Mouse (Mus musculus) frontal cortex, adult (tissue): Measurements from ENCODE around the gene Glrx5.
A peak's percentile ranks its signal among the peaks of the same experiment; 100 is the strongest.

Source experiments
- ATAC-seq: cut with Nextera tagmentation; 2 replicates; pipeline ENCODE4 v1.9.2; 2017; ENCODE audit warnings: mild to moderate bottlenecking, moderate library complexity, mixed read lengths; ENCODE audit not compliant: low TSS enrichment

Glrx5 gene

GRCm38 (mm10) chr12:105073708-105074107 is 41.2 kb downstream of the Glrx5 start:
- peak; percentile 74 for ATAC-seq

DNA sequence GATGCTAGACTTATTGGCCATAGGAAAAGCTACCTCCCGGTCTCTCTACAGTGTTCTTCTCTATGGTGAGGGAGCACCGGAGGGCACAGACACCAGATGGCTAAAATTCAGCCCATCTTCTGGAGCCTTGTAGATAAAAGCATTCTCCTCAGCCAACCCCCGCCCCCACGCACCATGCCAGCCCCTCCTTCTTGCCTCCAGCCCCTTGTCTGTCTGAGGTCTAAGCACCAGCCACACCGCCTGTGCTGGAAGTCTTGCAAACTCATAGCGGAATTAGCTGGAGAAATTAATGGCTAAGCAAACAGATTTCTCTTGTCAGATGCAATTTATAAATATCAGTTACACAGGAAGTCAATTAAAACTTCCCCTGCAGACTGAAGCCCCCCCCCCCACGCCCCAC is 43.0 kb downstream of the Glrx5 start:
- ATAC-seq: no peak

DNA sequence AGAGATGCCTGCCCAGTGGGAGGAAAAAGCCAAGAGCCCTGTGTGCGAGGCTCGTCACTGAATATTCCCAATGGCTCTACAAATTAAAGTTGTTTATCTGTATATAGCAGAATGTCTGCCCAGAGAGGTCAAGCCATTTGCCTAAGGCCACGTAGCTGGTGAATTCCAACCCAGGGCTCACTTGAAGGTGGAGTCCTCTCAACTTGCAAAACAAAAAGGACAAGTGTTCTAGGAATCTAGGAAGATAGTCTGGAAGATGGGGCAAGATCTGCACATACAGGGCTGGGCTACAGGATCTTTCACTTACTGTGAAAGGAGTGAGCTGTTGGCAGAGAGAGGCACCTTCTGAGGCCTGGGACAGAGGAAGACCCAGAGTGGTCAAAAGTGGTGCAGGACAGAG is 44.0 kb downstream of the Glrx5 start:
- no peak for ATAC-seq

DNA sequence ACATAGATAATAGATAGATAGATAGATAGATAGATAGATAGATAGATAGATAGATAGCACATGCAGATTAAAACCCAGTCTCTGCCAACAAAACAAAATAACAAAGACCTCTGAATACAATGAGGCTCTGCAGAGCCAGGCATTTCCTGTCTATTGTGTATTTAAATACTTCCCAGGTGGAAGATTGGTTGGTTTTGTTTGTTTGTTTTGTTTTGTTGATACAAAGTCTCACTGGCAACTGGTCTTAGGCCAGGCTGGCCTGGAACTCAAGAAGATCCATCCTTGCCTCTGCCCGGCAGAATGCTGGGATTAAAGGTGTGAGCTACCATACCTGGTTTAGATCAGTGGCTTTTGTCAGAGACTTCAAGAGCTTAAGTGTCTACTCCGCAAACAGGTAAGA is 44.7 kb downstream of the Glrx5 start:
- no peak for ATAC-seq

GRCm38 (mm10) chr12:105084171-105084570 is 51.7 kb downstream of the Glrx5 start:
- ATAC-seq: no peak

DNA sequence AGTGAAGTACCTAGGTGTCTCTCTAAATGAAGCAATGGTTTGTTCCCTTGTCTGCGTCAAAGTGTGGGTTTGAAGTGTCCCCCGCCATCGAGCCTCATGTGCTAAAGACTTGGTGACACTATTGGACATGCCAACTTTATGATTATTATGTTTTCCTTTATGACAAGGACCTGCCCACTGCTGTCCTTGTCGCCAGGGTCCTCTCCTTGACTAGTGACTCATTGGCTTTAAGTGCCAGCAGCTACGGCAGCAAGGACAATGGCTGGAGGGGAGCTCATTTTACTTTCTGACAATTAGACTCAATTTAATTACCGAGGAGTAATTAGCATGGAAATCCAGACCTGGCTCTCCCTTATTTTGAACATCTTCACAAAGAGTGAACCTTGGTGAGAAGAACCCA is 52.3 kb downstream of the Glrx5 start:
- ATAC-seq: no peak

DNA sequence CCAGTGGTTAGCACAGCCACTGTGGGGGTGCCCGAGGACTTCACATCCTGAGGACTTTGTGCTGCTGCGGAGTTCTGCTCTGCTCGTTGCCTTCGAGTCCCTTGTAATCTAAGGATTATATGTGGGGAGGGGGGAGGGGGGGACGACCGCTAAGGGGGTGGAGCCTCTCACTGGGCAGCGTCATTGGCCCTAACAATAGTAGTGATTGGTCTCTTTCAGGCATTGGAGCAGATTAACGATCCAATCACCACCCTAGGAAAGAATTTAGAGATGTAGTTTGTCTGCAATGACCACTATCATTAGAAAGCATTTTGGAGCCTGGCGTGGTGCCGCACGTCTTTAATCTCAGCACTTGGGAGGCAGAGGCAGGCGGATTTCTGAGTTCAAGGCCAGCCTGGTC is 52.8 kb downstream of the Glrx5 start:
- no peak for ATAC-seq

DNA sequence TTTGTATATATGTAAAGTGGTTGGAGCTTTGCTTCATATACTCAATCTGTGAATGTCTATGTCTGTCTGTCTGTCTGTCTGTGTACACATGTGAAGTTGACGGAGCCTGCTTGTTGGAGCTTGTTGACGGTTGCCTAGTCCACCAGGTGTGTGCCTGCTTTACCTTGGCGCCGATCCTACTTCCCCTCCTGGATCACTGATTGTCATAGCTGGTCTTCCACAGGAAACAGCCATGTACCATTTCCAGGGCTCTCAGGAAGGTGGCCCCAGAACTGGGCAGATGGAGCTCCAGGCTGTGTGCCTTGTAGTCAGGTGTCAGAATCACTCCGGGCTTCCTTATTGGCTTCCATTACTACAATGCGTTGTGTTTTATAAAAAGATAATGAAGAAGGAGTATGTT is 54.3 kb downstream of the Glrx5 start:
- ATAC-seq: no peak

GRCm38 (mm10) chr12:105087353-105087752 is 54.9 kb downstream of the Glrx5 start:
- no peak for ATAC-seq

GRCm38 (mm10) chr12:105089231-105089630 is 56.7 kb downstream of the Glrx5 start:
- ATAC-seq: no peak

DNA sequence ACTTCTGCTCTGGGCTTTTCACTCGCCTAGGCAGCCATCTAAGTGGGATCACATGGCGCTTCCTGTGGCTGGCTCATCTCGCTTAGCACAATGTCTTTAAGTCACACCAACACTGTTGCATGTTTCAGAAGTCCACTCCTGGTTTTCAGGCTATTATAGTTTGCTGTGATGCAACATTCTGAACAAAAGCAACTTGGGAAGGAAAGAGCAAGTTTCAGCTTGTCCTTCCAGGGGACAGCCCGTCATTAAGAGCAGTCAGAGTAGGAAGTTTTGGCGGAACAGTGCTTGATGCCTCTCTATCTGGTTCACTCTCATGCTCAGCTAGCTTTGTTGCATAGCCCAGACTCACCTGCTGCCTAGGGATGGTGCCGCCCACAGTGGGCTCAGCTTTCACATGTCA is 59.1 kb downstream of the Glrx5 start:
- ATAC-seq: no peak
